Mouse (Mus musculus) kidney, postnatal 25 days (tissue): ENCODE measurements around the gene Pde4dip.

Experiments
- DNase-seq, 2 experiments: peaks; one replicate each; pipeline ENCODE4 v3.0.0; 2021; ENCODE audit warnings: mixed read lengths in 2 of 2

Pde4dip gene

DNA sequence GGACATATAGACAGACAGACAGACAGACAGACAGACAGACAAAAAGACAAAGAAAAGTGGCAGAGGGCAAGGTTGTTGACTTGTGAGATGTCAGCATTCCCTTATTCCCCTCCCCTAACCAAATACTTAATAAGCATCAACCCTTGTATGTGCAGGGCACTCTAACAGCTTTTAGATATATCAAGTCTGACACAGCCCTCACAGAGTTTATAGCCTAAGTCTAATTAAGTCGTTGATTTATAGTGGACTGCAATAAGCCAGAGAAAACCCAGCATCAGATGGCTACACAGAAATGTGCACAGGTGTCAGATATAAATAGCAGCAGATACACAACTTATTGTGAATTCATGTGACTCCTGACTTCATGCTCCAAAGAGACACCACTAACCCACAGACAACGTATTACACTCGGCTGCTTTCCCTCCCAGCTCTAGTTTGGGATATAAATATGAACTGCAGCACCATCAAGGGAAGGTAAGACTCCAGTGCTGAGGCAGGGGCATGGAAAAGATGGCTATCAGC is 87.3 kb downstream of the Pde4dip start:
- DNase-seq, result no peak

DNA sequence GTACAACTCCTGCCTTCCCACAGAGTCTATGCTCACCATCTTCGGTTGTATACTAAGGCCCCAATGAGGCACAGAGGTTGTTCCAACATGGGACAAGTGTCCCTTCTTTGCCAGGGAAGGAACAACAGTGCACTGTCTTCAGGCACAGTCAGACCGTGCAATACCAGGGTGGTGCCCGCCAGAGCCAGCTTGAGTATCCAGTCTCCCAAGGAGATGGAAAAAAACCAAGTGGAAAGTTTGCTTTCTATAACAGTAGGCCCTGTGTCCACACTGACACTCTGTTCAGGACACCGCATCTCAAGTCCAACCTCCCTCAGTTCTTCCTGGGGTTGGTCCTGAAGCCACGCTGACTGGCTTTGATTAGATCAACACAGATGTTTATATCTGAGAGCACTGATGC is 87.8 kb downstream of the Pde4dip start:
- no peak for DNase-seq

DNA sequence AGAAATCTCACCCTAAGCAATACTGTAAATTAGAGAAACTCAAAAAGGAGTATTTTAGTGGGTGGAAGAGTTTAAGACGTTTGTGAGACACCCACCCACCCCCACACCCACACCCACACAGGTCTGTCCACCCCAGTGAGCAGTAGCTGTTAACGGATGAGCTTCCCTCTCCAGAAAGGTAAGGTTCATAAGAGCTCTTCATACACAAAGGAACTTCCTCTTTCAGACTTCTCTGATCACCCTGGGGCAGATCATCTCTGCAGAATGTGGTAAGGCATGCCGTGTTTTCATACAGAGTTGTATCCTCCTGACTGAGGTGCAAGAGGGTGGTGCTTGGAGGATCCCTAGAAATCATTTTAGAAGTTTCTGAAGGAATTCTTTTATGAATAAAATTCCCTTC is 88.5 kb downstream of the Pde4dip start:
- no peak for DNase-seq

DNA sequence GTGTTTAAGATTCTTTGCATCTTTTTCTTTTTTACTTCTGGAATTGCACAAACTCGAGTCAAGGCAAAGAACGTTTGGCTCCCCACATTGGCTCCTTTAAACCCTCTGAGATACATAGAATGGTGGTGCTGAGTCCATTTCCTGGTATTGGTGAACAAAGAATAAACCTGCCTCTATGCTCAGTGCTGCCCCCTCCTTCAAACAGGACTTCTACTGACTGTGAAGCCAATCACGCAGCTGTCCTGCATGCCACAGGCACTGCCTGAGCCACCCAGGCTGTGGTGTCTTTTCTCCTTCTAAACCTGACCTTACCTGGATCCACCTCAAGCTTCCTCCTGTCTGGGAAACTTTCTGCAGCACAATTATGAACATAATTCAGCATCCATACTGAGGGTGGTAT is 89.2 kb downstream of the Pde4dip start:
- peak in 1 of 2 experiments; percentile 8 for DNase-seq

DNA sequence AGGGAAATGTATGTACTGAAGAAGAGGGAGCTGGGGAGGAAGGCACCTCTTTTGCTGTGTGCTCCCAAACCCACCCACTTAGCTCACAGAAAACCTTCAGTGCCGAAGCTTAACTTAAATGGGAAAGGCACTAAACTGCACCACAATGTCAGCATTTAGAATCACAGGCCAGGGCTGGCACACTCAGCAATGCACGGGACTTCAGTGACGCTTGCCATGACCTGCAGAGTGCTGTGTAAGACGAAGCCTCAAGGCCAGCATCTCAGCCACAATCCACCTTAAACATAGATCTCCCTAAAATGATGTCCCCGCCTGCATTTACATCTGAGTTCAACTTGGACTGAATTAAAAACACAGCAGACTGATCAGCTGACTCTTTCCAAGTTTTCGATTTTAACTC is 91.1 kb downstream of the Pde4dip start:
- no peak for DNase-seq

DNA sequence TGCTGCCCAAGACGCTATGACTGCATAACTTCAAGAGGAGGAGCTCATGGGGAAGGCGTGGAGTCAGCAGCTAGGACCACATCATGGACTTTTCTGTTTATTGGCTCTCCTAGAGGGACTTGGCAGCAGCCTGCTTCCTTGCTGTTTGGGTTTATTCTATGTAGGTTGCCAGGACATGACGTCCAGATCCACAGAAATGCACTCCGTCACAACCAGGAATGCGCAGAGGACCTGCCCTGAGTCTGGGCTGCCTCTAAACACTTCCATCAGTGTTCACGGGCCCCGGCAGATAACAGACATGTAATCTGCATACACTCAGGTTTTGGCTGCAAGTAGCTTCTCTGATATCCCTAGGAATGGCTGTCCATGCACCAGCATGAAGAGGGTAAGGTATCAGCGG is 94.5 kb downstream of the Pde4dip start:
- no peak for DNase-seq

DNA sequence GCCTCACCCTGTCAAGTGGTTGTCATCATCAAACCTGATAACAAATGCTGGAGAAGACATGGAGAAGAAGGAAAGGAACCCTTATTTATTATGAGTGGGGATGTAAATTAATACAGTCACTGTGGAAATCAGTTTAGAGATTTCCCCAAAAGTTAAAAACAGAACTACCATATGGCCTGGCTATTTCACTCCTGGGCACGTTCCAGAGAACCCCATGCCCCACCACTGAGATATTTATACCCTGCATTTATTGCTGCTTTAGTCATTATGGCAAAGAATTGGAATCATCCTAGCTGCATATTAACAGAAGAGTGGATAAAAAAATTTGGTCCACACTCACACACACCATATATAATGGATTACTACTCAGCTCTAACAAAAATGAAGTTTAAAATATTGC is 98.4 kb downstream of the Pde4dip start:
- no peak for DNase-seq

DNA sequence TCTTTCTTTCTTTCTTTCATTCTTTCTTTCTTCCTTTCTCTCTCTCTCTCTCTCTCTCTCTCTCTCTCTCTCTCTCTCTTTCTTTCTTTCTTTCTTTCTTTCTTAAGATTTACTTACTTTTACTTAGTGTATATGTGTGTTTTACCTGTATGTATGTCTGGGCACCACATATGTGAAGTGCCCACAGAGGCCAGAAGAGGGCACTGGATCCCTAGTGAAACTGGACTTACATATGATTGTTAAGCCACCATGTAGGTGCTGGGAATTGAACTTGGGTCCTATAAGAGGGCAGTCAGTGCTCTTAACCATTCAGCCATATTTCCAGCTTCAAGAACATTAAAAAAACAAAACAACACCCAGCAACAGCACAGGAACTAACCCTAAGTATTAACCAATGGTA is 99.2 kb downstream of the Pde4dip start:
- no peak for DNase-seq

DNA sequence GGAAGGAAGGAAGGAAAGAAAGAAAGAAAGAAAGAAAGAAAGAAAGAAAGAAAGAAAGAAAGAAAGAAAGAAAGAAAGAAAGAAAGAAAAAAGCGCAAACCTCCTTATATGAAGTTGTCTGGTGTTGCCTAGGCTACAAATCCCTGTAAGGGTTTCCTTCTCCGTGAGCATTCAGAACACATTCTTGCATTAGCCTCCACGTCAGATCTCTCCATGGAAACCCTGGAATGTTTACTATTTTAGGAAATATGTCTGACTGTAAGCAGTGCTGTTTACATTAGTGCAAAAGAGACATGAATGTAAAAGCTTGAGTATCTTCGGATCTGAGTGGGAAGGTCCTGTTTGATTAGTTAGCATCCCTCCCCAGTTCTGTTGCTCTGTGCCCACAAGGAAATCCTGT is 112.3 kb downstream of the Pde4dip start:
- no peak for DNase-seq

DNA sequence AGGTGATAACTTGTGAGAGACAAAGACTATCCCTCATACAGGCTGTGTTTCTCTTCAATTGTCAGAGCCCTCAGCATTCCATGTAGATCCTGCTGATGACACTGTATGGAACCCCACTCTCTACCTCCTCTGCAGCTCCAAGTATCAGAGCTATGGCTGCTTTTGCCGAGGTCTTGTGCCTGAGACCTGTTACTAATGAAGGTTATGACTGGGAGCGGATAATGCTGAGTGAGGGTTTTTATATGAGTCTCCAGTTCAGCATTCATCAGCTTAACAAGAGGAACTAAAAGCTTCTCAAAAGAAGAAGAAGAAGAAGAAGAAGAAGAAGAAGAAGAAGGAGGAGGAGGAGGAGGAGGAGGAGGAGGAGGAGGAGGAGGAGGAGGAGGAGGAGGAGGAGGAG is 112.8 kb downstream of the Pde4dip start:
- no peak for DNase-seq

DNA sequence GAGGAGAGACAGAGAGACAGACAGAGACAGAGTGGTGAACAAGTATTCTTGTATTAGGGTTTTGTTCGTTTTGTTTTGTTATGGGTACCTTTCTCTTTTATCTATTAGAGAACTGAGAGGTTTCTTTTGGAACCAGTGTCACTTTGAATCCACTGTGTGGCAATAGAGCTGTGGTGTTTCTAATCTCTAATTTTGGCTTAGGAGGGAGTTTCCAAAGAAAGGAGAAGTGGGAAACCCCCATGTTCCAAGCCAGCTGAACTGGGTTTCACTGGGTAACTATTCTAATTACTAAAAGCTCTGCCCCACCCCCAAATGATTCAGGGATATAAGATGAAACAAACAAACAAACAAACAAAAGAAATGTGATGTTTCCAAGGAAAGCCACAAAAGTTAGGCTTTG is 113.6 kb downstream of the Pde4dip start:
- DNase-seq, result no peak

DNA sequence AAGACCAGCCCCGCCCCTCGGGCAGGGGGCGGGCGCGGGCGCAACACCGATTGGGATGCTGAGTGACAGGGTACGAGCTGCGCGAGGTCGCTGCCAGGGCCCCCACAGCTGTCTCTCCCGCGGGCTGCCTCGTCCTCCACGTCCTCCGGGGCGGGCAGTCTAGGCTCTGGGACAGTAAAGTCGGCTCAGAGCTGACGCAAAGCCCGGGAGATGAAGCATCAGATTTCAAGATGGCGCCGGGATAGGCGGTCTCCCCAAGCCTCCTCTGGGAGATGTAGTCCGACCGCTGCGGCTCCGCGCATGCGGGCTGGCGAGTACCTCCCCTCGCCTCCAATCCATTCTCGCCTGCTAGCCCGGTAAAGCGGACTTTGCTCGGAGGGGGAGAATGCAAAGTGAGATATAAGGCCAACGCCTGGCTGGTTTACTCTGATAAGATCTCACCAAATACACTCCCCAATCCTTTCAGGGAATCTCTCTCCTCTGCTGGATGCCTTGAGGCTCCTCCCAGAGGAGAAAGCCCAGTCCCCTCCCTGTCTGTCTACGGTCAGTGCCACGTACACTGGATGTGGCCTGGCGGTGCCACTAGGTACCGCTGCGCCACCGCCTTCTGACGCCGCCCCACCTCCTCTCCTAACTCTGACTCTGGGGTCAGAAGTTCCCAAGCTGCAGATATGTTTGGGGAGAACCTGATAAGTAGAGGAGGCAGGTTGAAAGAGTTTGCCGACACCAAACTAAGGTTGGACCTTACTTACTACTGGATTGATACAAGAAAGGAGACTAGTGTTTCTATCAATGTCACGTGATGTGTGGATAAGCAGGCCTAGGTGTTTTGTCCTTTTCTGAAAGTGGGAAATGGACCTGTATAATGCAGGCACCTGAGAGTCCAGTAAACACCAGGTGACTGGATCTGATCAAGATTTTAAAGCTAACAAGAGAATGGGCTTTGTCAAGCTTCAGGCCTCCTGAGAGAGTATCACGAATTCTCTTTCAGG is 120.4 kb downstream of the Pde4dip start:
- peak; percentile 94 to 98 for DNase-seq

DNA sequence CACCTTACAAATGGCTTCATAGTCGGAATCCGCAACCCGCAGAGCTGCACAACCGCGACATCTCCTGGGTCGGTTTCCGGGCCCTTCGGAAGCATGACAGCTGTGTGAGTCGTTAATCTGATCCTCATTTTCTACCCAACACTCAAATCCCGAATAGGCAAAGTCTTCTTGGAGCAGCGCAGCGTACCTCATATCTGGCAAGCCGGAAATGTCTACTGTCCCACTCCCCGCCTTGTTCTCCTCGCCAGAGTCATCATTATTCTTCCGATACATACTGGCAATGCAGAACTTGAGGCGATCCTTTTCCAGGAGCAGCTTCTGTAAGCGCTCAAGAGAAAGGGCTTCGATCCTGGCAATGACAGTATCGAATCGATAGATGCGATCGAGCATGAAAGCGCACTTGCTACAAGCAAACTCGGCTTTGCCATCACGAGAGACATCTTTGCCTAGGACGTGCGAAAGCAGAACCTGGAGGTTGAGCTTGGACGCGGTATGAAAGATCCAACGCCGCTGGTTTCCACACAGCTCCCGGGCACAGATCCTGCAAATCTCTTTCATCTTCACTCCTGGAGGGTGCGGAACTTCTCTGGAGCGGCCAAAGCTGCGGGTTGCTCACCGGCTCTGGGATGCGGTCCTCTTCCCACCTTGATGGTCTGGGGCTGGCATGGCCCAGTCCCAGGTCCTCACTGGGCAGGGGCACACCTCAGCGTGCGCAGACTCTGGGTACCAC is 121.3 kb downstream of the Pde4dip start:
- no peak for DNase-seq

DNA sequence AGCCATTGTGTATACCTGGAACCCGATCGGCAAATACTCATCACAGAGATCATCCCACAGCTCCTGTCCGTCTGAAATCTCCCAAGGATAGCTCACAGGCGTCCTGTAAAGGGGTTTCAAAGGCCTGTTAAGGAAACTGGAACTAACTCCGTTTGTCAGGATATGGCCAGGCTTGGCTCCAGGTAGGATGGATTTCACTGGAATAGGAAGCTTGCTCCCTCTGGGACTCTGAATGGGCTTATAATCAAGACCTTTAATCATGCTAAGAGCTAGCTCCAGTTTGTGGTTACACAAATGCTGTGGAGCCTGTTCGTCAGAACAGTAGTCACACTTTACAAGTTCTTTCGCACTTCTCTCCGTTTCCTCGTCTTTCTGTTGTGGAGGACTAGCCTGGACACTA is 122.0 kb downstream of the Pde4dip start:
- no peak for DNase-seq

DNA sequence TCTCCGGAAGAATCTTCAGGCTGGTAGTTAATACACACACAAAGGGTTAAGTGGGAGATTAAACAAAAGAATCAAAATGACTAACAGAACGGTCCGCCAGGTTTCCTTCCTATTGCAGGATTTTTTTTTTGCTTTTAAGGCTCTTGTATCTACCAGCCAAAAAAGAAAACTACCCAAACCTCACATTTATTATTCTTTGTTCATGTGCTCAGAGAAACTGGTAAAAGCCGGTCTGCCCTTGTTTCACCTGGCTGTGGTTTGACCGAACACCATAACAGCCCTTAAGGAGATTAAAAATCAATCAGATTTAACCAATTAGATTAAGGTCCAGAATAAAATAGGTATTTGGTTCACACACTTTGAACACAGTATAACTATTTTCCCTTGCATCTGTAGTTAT is 124.4 kb downstream of the Pde4dip start:
- peak; percentile 72 to 73 for DNase-seq

DNA sequence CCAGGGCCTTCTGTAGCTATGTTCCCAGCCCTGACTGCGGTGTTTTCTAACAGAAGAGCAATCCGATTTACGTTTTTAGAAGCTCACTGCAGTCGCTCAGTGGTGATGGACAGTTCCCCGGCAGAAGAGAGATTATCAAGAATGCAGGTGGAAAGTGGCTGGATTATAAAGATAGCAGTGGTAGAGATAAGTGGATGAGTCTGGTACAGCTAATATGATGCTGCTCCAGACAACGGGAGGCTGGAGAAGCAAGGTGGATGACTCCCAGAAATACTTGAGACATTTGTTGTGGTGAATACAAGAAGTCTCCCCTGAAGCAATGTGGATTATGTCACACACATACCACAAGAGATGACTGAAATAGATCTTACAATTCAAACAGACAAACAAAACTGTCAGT is 126.6 kb downstream of the Pde4dip start:
- no peak for DNase-seq

DNA sequence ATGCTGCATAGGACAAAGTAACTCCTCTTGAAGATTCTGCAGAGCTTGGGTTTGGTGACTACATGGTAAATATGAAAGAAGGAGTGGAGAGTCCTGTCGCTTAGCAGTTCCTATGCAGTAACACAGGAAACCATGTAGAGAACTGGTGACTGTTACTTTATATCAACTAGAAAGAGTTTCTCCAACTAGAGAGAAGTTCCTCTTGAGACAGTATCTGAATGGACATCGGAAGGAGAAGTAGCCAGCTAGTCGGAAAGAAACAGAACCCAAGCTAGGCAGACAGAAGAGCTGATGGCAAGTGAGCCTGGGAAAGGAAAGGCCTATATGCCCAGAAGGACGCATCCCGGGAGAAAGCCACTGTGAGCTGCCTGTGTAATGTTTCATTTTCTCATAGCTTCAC is 127.3 kb downstream of the Pde4dip start:
- DNase-seq, result no peak

DNA sequence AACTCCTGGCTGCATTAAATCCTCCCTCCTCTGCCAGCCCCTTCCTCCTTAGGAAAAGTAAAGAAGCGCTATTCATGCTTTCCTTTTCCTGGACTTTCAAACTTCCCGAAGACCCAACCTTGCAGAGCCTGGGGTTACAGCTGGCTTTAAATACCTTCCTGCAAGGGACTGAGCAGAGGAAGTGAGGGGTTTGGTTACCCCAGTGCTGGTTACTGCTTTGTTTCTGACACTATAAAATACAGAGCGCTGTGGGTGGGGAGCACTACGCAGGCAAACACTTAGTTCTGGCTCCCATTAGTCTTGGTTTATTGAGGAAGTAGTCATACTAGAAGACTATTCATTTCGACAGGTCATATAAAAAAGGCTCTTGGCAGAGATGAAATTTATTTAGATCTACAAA is 128.7 kb downstream of the Pde4dip start:
- no peak for DNase-seq

DNA sequence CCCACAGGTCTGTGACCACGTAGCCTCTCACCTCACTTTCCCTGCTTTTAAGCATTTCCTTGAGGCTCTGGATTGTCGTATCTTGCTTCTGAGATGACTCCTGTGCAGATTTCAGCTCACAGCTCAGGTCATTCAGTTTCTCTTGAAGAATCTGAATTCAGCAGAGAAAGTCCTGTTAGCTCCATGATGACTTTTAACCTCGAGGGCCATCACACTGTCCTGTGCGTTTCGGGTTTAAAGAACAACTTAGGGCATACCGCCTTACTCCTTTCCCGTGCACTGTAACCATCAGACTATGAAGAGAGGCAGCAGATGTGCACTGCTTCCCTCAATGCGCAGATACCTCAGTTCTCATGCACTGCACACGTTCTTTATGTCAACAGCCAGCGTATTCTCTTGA is 131.0 kb downstream of the Pde4dip start:
- DNase-seq, result no peak

DNA sequence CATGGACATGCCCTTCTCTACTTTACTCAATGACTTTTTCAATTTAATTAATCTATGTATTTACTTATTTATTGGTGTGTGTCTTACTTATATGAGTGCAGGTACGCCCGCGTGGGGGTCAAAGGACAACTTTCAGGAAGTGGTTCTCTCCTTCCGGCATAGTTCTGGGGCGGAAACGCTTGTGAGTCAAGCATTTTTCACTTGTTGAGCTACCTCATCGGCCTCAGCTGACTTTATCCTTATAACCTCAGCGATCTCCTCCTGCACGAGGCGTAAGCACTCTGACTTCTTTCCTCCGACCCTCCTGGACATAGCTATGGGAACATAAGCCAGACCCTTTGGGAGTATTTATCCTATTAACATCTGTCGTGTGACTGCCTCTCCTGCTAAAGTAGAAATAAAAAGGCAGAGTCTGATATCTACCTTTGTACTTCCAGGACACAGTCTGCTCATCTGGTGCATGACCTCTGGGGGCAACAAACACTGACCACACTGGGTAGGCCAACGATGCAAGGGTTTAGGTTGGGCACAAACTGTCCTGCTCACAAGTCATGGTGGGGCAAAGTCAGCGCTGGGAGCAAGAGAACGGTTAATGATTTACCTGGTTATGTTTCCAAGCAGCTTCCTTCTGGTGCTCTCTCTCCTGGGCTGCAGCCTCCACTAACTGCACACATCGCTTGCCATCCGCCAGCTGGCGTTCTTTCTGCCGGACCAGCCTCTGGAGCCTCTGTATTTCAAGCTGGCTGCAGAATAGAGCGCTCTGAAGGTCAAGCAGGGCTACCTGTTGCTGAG is 132.0 kb downstream of the Pde4dip start:
- peak; percentile 80 to 96 for DNase-seq

DNA sequence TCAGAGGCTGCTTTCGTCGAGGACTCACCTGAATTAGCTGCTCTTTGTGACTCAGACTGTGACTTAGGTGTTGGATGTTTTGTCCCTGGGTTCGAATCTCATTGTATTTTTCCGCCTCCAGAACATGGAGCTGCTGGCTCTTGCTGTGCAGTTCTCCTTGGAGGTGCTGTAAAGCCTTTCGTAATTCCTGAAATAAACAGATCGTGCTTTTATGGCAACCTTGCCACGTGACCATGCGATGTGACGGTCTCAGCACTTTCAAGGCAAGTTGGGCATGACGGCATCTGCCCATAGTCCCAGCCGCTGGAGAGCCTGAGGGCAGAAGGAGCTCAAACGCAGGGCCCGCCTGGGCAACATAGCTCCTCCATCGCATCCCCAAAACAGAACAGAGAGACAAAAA is 133.1 kb downstream of the Pde4dip start:
- DNase-seq, result peak; percentile 71 to 86

DNA sequence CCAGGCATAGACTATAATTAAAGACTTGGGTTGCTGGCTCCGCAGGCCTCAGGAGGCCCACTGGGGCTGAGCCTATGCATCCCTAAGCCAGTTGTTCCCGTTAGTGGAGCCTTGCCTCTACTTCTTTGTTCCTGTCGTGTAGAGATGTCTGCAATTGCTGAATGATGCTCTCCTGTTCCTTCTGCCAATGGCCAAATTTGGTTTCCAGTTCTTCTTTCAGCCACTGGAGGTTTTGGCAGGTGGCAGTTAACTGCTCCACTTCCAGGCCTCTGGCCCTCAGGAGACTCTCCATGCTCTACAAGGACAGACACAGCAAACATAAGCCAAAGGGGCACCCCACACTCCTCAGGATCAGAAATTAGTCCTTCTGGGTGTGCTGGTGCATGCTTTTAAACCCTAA is 135.6 kb downstream of the Pde4dip start:
- DNase-seq, result no peak

DNA sequence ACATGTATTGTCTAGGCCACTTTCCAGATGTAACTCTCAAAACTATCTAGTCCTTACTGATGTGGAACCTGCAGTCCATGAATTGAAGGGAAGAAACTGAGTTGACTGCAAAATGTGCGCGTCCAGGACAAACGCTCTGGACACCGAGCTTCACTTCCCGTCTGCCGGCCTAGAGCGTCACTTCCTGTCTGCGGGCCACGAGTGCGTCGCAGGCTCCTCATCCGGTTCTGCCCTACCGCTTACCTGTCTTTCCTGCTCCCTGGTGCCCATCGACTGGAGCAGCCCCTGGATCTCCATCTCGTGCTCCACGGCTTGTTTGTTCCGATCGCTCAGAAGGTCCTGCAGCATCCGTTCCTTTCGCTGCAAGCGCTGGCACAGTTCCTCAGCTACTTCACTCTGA is 136.9 kb downstream of the Pde4dip start:
- no peak for DNase-seq
